Mouse (Mus musculus): ENCODE results near the gene Flg2. TPM values are rescaled to one million over a fixed set of nuclear protein-coding genes. Genes with fewer than 3 reads are reported as not detected.

The Flg2 gene
- not detected in 2 replicates for polyA plus RNA-seq (2014; fragmentation: Nextera tagmentation; extraction: Ambion mirVana)

DNA sequence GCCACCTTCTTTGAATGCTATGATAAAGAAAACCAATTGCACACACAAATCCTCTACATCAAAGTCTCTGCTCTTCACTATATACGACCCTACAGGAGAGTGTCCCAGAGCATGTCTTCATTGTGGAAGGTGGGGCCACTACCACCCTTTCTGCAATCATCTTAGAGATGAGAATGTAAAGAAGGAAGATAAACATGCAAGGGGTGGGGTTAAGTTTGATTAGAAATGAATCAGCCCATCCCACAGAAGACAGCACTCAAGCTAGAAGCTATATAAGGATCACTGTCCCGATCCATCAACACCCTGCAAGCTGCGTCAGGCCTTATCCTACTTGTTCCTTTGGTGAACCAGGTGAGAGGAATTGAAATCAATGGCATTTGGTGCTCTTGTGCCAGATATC is at the start of gene Flg2:
TSS of gene Flg2 (plus strand) at position 301 of the 400 bp plus-strand sequence.
- no peaks in the 10 kb centered on the region for H3K36me3 ChIP-seq (ENCODE audit: control insufficient read depth, insufficient read depth, low read length)
- H3K27ac ChIP-seq (ENCODE audit: low read depth, low read length), result no peak within 1 kb of the TSS
- no peaks in the 10 kb centered on the region for H3K9me3 ChIP-seq (ENCODE audit: control insufficient read depth, low read length)
- DNase-seq (ENCODE audit: low spot score), result no peak
- H3K4me2 ChIP-seq (ENCODE audit: low read depth), result no peak within 1 kb of the TSS
- 89% methylated on average over 3 of the region's 3 CpGs for WGBS
- H3K27me3 ChIP-seq (ENCODE audit: control insufficient read depth, insufficient read depth, low read length), result no peaks in the 10 kb centered on the region
- H3K4me1 ChIP-seq (ENCODE audit: control insufficient read depth, insufficient read depth, low read length), result no peaks in the 10 kb centered on the region
- no peak within 1 kb of the TSS for H3K9ac ChIP-seq (ENCODE audit: low read length)
- ATAC-seq (ENCODE audit: insufficient read depth, low FRiP score, low TSS enrichment), result no peak
- no peak within 1 kb of the TSS for H3K4me3 ChIP-seq (ENCODE audit: low read depth, low read length)

DNA sequence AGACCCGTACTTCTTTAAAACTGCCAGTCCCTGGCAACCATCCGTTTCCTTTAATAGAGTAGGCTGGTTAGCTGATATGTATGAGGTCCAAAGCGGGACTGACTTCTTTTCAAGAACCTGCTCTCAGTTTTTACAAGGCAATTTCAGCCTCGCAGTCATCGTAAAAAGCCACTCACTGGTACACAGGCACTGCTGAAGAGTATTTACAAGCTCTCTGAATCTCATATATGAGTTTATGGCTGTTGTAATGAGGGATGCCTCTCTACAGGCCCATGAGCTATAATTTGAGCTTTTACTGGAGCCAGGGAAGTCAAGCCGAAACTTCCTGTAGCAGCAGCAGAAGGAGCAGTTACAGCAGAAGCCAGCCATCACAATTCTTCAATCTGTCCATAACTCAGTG is 34.6 kb upstream of the Flg2 start:
- Histone ChIP-seq H3K4me2 (ENCODE audit: low read depth) (no peak overlapping the region), H3K4me1 (ENCODE audit: control insufficient read depth, insufficient read depth, low read length) (no peaks in the 10 kb centered on the region), H3K4me3 (ENCODE audit: low read depth, low read length) (no peak overlapping the region), H3K9ac (ENCODE audit: low read length) (no peak overlapping the region), H3K36me3 (ENCODE audit: control insufficient read depth, insufficient read depth, low read length) (no peaks in the 10 kb centered on the region), H3K27ac (ENCODE audit: low read depth, low read length) (no peak overlapping the region), H3K27me3 (ENCODE audit: control insufficient read depth, insufficient read depth, low read length) (no peaks in the 10 kb centered on the region), H3K9me3 (ENCODE audit: control insufficient read depth, low read length) (no peaks in the 10 kb centered on the region)
- no peak for ATAC-seq (ENCODE audit: insufficient read depth, low FRiP score, low TSS enrichment)
- no peak for DNase-seq (ENCODE audit: low spot score)
- WGBS, result 32% methylated on average over 6 of the region's 6 CpGs

DNA sequence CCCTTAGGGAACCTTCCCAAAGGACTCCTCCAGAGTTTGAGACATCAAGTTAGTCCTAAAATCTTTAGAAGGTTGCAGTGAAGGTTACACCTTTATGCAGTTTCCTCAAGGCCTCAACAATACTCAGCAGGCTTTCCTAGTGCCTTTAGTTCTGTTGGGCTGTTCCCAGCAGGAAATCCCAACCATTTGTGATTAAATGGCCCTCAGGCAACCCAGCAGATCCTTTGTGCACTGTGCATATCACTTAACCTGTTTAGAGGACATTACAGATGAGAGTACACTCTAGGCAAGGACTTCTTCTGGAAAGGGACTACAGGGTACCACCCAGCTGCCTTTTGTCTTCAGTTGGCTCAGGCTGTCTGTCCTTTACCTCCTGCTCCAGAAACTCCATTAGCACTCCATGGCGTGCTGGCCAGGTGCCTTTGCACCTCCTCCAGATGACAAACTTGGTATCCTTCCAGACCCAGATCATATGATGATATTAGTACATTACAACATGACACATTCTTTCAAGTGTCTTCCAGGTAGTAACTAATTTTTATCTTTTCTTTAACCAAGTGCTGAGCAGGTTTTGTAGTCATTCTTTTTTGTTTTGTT is 34.0 kb upstream of the Flg2 start:
- no peak for ATAC-seq (ENCODE audit: insufficient read depth, low FRiP score, low TSS enrichment)
- no peaks in the 10 kb centered on the region for H3K9me3 ChIP-seq (ENCODE audit: control insufficient read depth, low read length)
- WGBS, result 40% methylated on average over 1 of the region's 1 CpGs
- H3K4me2 ChIP-seq (ENCODE audit: low read depth), result no peak overlapping the region
- no peak for DNase-seq (ENCODE audit: low spot score)
- H3K27me3 ChIP-seq (ENCODE audit: control insufficient read depth, insufficient read depth, low read length), result no peaks in the 10 kb centered on the region
- H3K4me3 ChIP-seq (ENCODE audit: low read depth, low read length), result no peak overlapping the region
- no peaks in the 10 kb centered on the region for H3K36me3 ChIP-seq (ENCODE audit: control insufficient read depth, insufficient read depth, low read length)
- H3K27ac ChIP-seq (ENCODE audit: low read depth, low read length), result no peak overlapping the region
- H3K9ac ChIP-seq (ENCODE audit: low read length), result no peak overlapping the region
- H3K4me1 ChIP-seq (ENCODE audit: control insufficient read depth, insufficient read depth, low read length), result no peaks in the 10 kb centered on the region

DNA sequence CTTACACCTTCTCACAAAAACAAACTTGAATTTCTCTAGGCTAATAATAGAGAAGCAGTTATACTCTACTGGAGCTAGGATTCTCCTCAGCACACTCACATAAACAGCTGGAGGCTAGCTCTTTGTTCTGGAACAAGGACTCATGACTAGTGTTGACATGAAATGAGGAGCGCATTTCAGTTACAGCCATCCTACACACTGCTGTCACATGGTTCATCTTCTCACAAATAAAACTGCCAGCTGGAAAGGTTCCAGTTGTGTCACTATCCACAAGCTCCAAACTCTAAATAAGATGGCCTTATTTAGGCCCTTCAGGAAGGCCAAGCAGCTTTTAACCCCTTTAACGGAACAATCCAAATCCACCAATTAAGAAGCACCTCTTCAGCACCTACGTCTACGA is 16.2 kb upstream of the Flg2 start:
- H3K27me3 ChIP-seq (ENCODE audit: control insufficient read depth, insufficient read depth, low read length), result no peaks in the 10 kb centered on the region
- H3K4me3 ChIP-seq (ENCODE audit: low read depth, low read length), result no peak overlapping the region
- 93% methylated on average over 4 of the region's 4 CpGs for WGBS

DNA sequence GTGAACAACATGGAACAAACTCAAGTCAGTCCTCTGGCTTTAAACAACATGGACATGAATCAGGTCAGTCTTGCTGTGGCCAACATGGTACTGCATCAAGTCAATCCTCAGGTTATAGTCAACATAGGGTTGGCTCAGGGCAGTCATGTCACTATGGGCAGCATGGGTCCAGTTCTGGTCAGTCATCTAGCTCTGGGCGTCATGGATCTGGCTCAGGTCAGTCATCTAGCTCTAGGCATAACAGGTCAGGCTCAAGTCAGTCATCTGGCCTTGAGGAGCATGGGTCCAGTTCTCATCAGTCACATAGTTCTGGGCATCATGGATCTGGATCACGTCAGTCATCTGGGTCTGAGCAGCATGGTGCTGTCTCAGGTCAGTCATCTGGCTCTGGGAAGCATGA is 4.9 kb downstream of the Flg2 start:
- Histone ChIP-seq H3K4me2 (ENCODE audit: low read depth) (no peak overlapping the region), H3K27me3 (ENCODE audit: control insufficient read depth, insufficient read depth, low read length) (no peaks in the 10 kb centered on the region), H3K27ac (ENCODE audit: low read depth, low read length) (no peak overlapping the region), H3K4me3 (ENCODE audit: low read depth, low read length) (no peak overlapping the region), H3K9ac (ENCODE audit: low read length) (no peak overlapping the region), H3K4me1 (ENCODE audit: control insufficient read depth, insufficient read depth, low read length) (no peaks in the 10 kb centered on the region), H3K9me3 (ENCODE audit: control insufficient read depth, low read length) (0 out of 2 replicates have a peak, but pooled peaks cover 5% of the 10 kb centered on the region), H3K36me3 (ENCODE audit: control insufficient read depth, insufficient read depth, low read length) (no peaks in the 10 kb centered on the region)
- no peak for DNase-seq (ENCODE audit: low spot score)
- 88% methylated on average over 2 of the region's 2 CpGs for WGBS
- ATAC-seq (ENCODE audit: insufficient read depth, low FRiP score, low TSS enrichment), result no peak

More for the DNA sequence above, 16.2 kb upstream of the Flg2 start:
- DNase-seq (ENCODE audit: low spot score) (no peak), ATAC-seq (ENCODE audit: insufficient read depth, low FRiP score, low TSS enrichment) (no peak)
- H3K36me3 ChIP-seq (ENCODE audit: control insufficient read depth, insufficient read depth, low read length), result no peaks in the 10 kb centered on the region
- no peaks in the 10 kb centered on the region for H3K4me1 ChIP-seq (ENCODE audit: control insufficient read depth, insufficient read depth, low read length)
- H3K9me3 ChIP-seq (ENCODE audit: control insufficient read depth, low read length), result no peaks in the 10 kb centered on the region
- no peak overlapping the region for H3K27ac ChIP-seq (ENCODE audit: low read depth, low read length)
- H3K4me2 ChIP-seq (ENCODE audit: low read depth), result no peak overlapping the region
- H3K9ac ChIP-seq (ENCODE audit: low read length), result no peak overlapping the region

DNA sequence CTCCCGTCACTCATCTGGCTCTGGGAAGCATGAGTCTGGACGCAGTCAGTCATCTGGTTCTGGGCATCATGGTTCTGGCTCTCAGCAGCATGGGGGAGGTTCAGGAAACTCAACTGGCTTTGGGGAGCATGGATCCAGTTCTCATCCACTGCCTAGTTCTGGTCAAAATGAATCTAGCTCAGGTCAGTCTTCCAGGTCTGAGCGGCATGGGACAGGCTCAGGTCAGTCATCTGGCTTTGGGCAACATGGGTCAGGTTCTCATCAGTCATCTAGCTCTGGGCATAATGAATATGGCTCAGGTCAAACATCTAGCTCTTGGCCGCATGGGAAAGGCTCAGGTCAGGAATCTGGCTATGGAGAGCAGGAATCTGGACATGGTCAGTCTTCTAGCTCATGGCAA is 5.4 kb downstream of the Flg2 start:
- DNase-seq (ENCODE audit: low spot score), result no peak
- Histone ChIP-seq H3K4me2 (ENCODE audit: low read depth) (no peak overlapping the region), H3K4me3 (ENCODE audit: low read depth, low read length) (no peak overlapping the region), H3K27me3 (ENCODE audit: control insufficient read depth, insufficient read depth, low read length) (no peaks in the 10 kb centered on the region), H3K9me3 (ENCODE audit: control insufficient read depth, low read length) (0 out of 2 replicates have a peak, but pooled peaks cover 5% of the 10 kb centered on the region), H3K4me1 (ENCODE audit: control insufficient read depth, insufficient read depth, low read length) (no peaks in the 10 kb centered on the region), H3K9ac (ENCODE audit: low read length) (no peak overlapping the region), H3K27ac (ENCODE audit: low read depth, low read length) (no peak overlapping the region), H3K36me3 (ENCODE audit: control insufficient read depth, insufficient read depth, low read length) (no peaks in the 10 kb centered on the region)
- WGBS, result 90% methylated on average over 4 of the region's 4 CpGs
- no peak for ATAC-seq (ENCODE audit: insufficient read depth, low FRiP score, low TSS enrichment)

Other genes with a start within 250 kb of the Flg2 start
- not detected in 2 replicates for gene Lce3d, start 239.9 kb upstream of the Flg2 start, polyA plus RNA-seq (2014; fragmentation: Nextera tagmentation; extraction: Ambion mirVana)
- gene Lce3e, start 230.2 kb upstream of the Flg2 start, polyA plus RNA-seq (2014; fragmentation: Nextera tagmentation; extraction: Ambion mirVana), result not detected in 2 replicates
- not detected in 2 replicates for gene Lce3f, start 205.1 kb upstream of the Flg2 start, polyA plus RNA-seq (2014; fragmentation: Nextera tagmentation; extraction: Ambion mirVana)
- 0.68 TPM in 1 of 2 replicates, not detected in the other for gene Crct1, start 181.6 kb upstream of the Flg2 start, polyA plus RNA-seq (2014; fragmentation: Nextera tagmentation; extraction: Ambion mirVana)
- not detected in 2 replicates for gene Lce1m, start 178.2 kb upstream of the Flg2 start, polyA plus RNA-seq (2014; fragmentation: Nextera tagmentation; extraction: Ambion mirVana)
- not detected in 2 replicates for gene Gm4858, start 128.5 kb upstream of the Flg2 start, polyA plus RNA-seq (2014; fragmentation: Nextera tagmentation; extraction: Ambion mirVana)
- gene Crnn, start 52.5 kb upstream of the Flg2 start, polyA plus RNA-seq (2014; fragmentation: Nextera tagmentation; extraction: Ambion mirVana), result not detected in 2 replicates
- gene Flg, start 76.2 kb downstream of the Flg2 start, polyA plus RNA-seq (2014; fragmentation: Nextera tagmentation; extraction: Ambion mirVana), result not detected in 2 replicates
- not detected in 2 replicates for gene Hrnr, start 122.5 kb downstream of the Flg2 start, polyA plus RNA-seq (2014; fragmentation: Nextera tagmentation; extraction: Ambion mirVana)
- gene Rptn, start 196.4 kb downstream of the Flg2 start, polyA plus RNA-seq (2014; fragmentation: Nextera tagmentation; extraction: Ambion mirVana), result not detected in 2 replicates
- gene Tchh, start 245.1 kb downstream of the Flg2 start, polyA plus RNA-seq (2014; fragmentation: Nextera tagmentation; extraction: Ambion mirVana), result 1.1 TPM in 2 replicates